Mouse (Mus musculus) hindbrain, postnatal 0 days (tissue): ENCODE measurements at regions not wholly inside any gene's neighbourhood (a gene's known extent, or its start where the extent isn't known, plus 50 kb on each side); places are given as distances from the start of the nearest gene placed in this dataset.

Experiments
- ATAC-seq: fragments of 200-750 bp; cut with Nextera tagmentation; 2 replicates; pipeline ENCODE4 v1.8.0; 2017; ENCODE audit warnings: mild to moderate bottlenecking, moderate TSS enrichment, moderate library complexity
- DNase-seq: peaks from one replicate; pipeline ENCODE4 v3.0.0-alpha.2; 2015; ENCODE audit warnings: low spot score
- H3K27ac ChIP-seq: fragments of 300-500 bp; sonication (generic); 2 replicates; pipeline ENCODE4 v1.5.1; 2014; ENCODE audit warnings: mild to moderate bottlenecking
- H3K27me3 ChIP-seq: fragments of 300-500 bp; sonication (generic); 2 replicates; pipeline ENCODE4 v1.6.1; 2014; ENCODE audit warnings: low read length, mixed read lengths; ENCODE audit not compliant: insufficient read depth
- H3K36me3 ChIP-seq: fragments of 300-500 bp; sonication (generic); 2 replicates; pipeline ENCODE4 v1.6.1; 2014; ENCODE audit warnings: low read length, mixed read lengths; ENCODE audit not compliant: insufficient read depth
- H3K4me1 ChIP-seq: fragments of 300-500 bp; sonication (generic); 2 replicates; pipeline ENCODE4 v1.6.1; 2014; ENCODE audit warnings: antibody characterized with exemption, low read length, mixed read lengths; ENCODE audit not compliant: insufficient read depth
- H3K4me2 ChIP-seq: fragments of 300-500 bp; sonication (generic); 2 replicates; pipeline ENCODE4 v1.6.1; 2014; ENCODE audit warnings: low read depth, mild to moderate bottlenecking, low read length, moderate library complexity, mixed read lengths
- H3K4me3 ChIP-seq: fragments of 300-500 bp; sonication (generic); 2 replicates; pipeline ENCODE4 v1.5.1; 2014; ENCODE audit warnings: low read length
- H3K9ac ChIP-seq: fragments of 300-500 bp; sonication (generic); replicated peaks from 2 replicates; pipeline ENCODE4 v1.6.1; 2014; ENCODE audit warnings: mild to moderate bottlenecking, low read length, moderate library complexity, mixed read lengths
- H3K9me3 ChIP-seq: fragments of 300-500 bp; sonication (generic); 2 replicates; pipeline ENCODE4 v1.6.1; 2016; ENCODE audit warnings: low read length, mixed read lengths
- CTCF ChIP-seq: IDR thresholded peaks from 2 replicates; pipeline ENCODE4 v1.5.1; 2016; ENCODE audit warnings: antibody characterized with exemption, control low read depth, low read depth
- WGBS: fragments of 180-500 bp; shearing (Covaris S2); extraction: QIAGEN DNeasy Blood & Tissue Kit; methylation state at CpG from one replicate; pipeline ENCODE4 v1.1.7; 2014; 5-methylcytosine and 5-hydroxymethylcytosine counted together

DNA sequence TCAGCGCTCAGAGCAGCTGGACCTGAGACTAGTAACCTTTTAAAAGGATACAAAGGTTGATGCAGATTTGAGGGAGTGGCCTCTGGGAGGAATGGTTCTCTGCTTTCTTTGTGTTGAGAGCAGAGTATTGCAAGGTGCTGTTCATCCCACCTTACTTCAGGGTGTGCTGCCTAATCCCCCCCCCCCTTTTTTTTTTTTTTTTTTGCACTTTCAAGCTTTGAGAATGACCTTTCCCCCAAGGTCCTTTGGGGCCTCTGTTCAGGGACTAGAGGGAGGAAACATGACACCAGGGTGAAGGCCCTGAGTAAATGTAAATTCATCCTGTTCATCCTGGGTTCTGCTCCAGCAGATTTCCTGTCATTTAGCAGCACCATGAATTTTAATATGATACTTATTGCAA, 204.4 kb upstream of the Clec14a start:
- Histone ChIP-seq H3K9me3 (no peaks in the 10 kb centered on the region), H3K9ac (no peak overlapping the region), H3K27me3 (no peaks in the 10 kb centered on the region), H3K36me3 (no peaks in the 10 kb centered on the region), H3K4me2 (no peak overlapping the region), H3K27ac (no peak overlapping the region), H3K4me3 (no peak overlapping the region), H3K4me1 (no peaks in the 10 kb centered on the region)
- no peak for TF ChIP-seq CTCF
- ATAC-seq (no peak), DNase-seq (no peak)
- WGBS, result 76% methylated on average over 1 of the region's 1 CpGs

DNA sequence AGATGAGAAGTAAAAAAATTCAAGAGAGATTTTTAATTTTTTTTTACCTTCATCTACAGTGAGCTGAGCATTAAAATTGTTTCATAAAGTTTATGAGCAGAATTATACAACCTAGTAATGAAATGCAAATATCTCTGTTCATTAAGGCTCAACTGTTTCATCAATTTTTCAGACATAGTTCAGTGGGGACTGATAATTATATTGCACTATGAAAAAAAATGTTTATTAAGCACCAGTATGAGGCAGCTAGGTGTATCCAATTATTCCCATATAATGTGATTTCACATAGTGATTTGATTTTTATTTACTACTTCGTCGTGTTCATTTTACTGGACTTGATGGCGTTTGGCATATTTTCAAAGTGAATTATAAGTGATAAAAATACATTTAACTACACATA, 191.4 kb upstream of the Clec14a start:
- TF ChIP-seq CTCF, result no peak
- H3K4me1 ChIP-seq, result no peaks in the 10 kb centered on the region
- WGBS, result 74% methylated on average over 3 of the region's 3 CpGs
- no peaks in the 10 kb centered on the region for H3K9me3 ChIP-seq
- no peak for DNase-seq
- H3K27me3 ChIP-seq, result no peaks in the 10 kb centered on the region
- H3K36me3 ChIP-seq, result no peaks in the 10 kb centered on the region
- no peak overlapping the region for H3K27ac ChIP-seq
- no peak for ATAC-seq
- H3K4me2 ChIP-seq, result no peak overlapping the region
- no peak overlapping the region for H3K9ac ChIP-seq
- no peak overlapping the region for H3K4me3 ChIP-seq

DNA sequence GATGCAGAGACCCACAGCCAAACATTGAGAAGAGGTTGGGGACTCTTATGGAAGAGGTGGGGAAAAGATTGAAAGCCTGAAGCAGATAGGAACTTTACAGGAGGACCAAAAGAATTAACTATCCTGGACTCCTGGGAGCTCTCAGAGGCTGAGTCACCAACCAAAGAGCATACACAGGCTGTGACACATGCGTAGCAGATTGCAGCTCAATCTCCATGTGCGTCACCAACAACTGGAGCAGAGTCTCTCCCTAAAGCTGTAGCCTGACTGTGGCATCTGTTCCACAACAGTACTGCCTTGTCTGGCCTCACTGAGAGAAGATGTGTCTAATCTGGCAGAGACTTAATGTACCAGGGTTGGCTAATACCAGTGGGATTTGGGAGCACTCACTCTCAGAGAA, 185.7 kb upstream of the Clec14a start:
- Histone ChIP-seq H3K4me3 (no peak overlapping the region), H3K9ac (no peak overlapping the region), H3K4me1 (no peaks in the 10 kb centered on the region), H3K27me3 (no peaks in the 10 kb centered on the region), H3K36me3 (no peaks in the 10 kb centered on the region), H3K4me2 (no peak overlapping the region), H3K9me3 (no peaks in the 10 kb centered on the region), H3K27ac (no peak overlapping the region)
- 84% methylated on average over 2 of the region's 2 CpGs for WGBS
- ATAC-seq, result no peak
- no peak for TF ChIP-seq CTCF
- no peak for DNase-seq

DNA sequence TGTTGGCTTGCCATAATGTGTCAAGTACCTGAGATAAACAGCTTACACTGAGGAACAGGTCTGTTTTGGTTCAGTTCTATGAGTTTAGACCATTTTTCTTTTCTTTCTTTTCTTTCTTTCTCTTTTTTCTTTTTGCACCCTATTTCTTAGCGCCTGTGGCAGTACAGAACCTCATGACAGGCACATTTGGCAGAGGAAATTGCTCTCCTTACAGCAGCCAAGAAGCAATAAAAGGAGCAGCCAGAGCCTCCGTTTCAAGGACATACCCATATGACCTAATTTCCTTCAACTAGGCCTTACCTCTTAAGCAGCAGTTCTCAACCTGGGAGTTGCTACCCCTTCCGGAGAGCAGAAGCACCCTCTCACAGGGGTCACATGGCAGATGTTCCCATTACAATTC, 173.9 kb upstream of the Clec14a start:
- no peak overlapping the region for H3K27ac ChIP-seq
- no peak overlapping the region for H3K4me2 ChIP-seq
- TF ChIP-seq CTCF, result no peak
- 71% methylated on average over 3 of the region's 3 CpGs for WGBS
- ATAC-seq (no peak), DNase-seq (no peak)
- no peaks in the 10 kb centered on the region for H3K4me1 ChIP-seq
- no peak overlapping the region for H3K4me3 ChIP-seq
- no peaks in the 10 kb centered on the region for H3K9me3 ChIP-seq
- no peaks in the 10 kb centered on the region for H3K36me3 ChIP-seq
- H3K27me3 ChIP-seq, result no peaks in the 10 kb centered on the region
- no peak overlapping the region for H3K9ac ChIP-seq

DNA sequence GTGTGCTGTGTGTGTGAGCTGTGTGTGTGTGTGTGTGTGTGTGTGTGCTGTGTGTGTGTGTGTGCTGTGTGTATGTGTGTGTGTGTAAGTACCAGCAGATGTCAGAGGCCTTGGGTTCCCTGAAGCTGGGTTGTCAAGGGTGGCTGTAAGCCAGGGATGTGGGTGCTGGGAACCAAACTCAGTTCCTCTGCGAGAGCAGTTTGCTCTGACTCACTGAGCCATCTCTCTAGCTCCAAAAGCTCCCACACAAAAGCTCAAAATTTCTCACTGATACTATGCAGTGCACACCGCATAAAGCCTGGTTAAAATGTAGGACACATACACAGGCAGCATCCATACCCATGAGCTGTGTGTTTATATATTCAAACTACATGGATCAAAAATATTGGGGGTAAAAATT, 172.9 kb upstream of the Clec14a start:
- H3K36me3 ChIP-seq, result no peaks in the 10 kb centered on the region
- ATAC-seq, result no peak
- no peak overlapping the region for H3K27ac ChIP-seq
- DNase-seq, result no peak
- 95% methylated on average over 2 of the region's 2 CpGs for WGBS
- no peaks in the 10 kb centered on the region for H3K4me1 ChIP-seq
- no peak overlapping the region for H3K9ac ChIP-seq
- no peak for TF ChIP-seq CTCF
- H3K4me3 ChIP-seq, result no peak overlapping the region
- no peaks in the 10 kb centered on the region for H3K27me3 ChIP-seq
- H3K4me2 ChIP-seq, result no peak overlapping the region
- no peaks in the 10 kb centered on the region for H3K9me3 ChIP-seq

DNA sequence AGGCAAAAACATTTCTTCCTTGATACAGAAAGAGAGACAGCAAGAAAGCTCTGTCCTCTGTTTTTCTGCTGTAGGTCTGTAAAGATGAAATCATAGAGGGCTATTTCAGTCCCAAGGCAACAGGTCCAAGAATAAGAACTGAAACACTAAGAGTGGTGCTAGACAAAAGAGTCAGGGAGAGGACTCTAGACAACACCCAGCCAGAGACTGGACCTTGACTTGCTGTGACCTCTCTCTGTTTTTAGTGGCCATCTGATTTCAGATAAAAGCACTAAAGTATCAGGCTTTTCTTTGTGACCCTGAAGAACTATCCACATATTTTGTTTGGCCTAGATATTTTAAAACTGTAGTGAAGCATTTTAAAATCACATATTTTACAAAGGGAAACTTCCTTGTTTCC, 171.6 kb upstream of the Clec14a start:
- no peak overlapping the region for H3K9ac ChIP-seq
- no peak overlapping the region for H3K4me3 ChIP-seq
- ATAC-seq (no peak), DNase-seq (no peak)
- no peak for TF ChIP-seq CTCF
- H3K27me3 ChIP-seq, result no peaks in the 10 kb centered on the region
- no peak overlapping the region for H3K4me2 ChIP-seq
- H3K4me1 ChIP-seq, result no peaks in the 10 kb centered on the region
- H3K36me3 ChIP-seq, result no peaks in the 10 kb centered on the region
- H3K27ac ChIP-seq, result no peak overlapping the region
- no peaks in the 10 kb centered on the region for H3K9me3 ChIP-seq

DNA sequence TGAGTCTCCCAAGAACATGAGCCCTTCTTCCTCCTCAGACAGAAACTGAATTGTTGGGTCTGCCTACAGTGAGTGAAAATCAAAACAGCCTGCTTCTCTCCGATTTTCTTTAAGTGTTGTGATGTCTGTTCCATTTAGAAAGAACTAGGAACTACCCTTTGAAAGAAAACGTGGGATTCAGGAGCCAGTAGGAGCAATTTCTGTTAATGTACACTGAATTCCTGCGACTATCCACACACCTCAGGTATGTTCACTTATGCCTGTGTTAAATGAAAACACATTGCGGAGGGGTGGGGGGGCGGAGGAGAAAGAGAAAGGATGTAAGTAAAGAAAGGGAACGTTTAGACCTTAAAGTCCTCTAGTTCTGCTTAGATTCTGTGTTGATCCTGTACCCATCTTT, 167.9 kb upstream of the Clec14a start:
- DNase-seq (no peak), ATAC-seq (no peak)
- Histone ChIP-seq H3K9me3 (no peaks in the 10 kb centered on the region), H3K4me3 (no peak overlapping the region), H3K27me3 (no peaks in the 10 kb centered on the region), H3K4me2 (no peak overlapping the region), H3K4me1 (no peaks in the 10 kb centered on the region), H3K36me3 (no peaks in the 10 kb centered on the region), H3K27ac (no peak overlapping the region), H3K9ac (no peak overlapping the region)
- 85% methylated on average over 6 of the region's 6 CpGs for WGBS
- no peak for TF ChIP-seq CTCF
